Mouse (Mus musculus): ENCODE results near the gene Apoe. TPM values are rescaled to one million over a fixed set of nuclear protein-coding genes. Genes with fewer than 3 reads are reported as not detected.
A peak's percentile ranks its signal among the peaks of the same experiment; 100 is the strongest.

Gene Apoe
- total RNA-seq, 2 experiments from 2014 or later, result 49.0 to 51.4 TPM

DNA sequence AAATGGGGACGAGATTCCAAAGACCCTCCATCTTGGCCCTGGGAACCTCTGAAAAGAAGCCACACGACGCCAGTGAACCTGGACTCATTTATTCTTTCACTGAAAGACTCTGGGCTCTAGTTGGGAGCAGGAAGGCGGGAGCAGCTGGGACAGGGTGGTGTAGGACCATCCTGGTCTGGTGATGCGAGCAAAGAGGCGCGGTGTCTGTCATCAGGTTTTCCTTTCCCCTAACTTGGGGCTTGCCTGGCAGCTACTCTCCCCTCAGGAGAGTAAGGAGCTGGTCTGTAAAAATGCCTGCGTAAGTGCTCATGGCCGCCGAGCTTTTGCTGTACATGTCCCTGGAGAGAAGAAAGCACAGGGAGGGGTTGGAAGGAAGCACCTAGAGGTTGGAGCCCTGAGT is 27.5 kb downstream of the Apoe start:
- no peak for DNase-seq
- intact Hi-C loops (cut with DNase I), result loop anchor here (10.0 kb wide), 1 partner anchor 123 kb away; the partner anchor contains the start of gene Cblc

GRCm38 (mm10) chr7:19668947-19669721 is 29.9 kb downstream of the Apoe start:
- intact Hi-C loops (cut with DNase I), result loop anchor here (2.0 kb wide), 1 partner anchor 44 kb away; no protein-coding TSS in a partner anchor
- peak; percentile 78 to 89 for DNase-seq

DNA sequence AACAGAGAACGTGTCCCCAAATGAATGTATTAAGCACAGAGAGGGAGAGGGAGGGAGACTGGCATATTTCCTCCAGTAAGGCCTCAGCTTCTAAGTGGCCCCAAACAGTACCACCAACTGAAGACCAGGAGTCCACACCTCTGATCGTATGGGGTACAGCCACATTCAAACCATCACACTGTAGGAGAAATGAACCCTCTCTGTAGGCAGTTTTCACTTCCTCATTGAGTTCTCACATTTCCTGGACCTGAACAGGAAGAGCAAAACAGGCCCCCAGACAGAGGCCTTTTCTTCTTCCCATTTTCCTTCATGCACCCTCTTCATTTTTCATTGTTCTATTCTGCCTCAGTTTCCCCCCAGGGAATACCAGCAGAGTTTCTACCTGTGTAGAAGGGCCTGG is 31.6 kb downstream of the Apoe start:
- DNase-seq, result no peak
- intact Hi-C loops (cut with DNase I), result no loop called here

DNA sequence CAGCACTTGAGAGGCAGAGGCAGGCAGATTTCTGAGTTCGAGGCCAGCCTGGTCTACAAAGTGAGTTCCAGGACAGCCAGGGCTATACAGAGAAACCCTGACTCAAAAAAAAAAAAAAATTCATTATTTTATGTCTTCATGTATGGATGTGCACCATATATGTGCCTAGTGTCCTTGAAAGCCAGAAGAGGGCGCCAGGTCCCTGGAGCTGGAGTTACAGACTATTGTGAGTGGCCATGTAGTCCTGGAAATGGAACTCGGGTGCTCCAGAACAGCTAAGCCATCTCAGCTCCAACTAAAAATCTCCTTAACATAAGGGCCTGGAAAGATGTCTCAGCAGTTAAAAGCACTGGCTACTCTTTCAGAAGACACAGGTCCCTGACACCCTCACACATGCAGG is 32.2 kb downstream of the Apoe start:
- no peak for DNase-seq
- intact Hi-C loops (cut with DNase I), result no loop called here

- intact Hi-C loops (cut with DNase I), result no loop called here
- DNase-seq, result peak; percentile 91 to 96
Observed at GRCm38 (mm10) chr7:19664955-19665841, 33.8 kb downstream of the Apoe start, which contains the start of gene Clptm1. TSS of gene Clptm1 (minus strand) at chr7:19665033.

- intact Hi-C loops (cut with DNase I), result no loop called here
- DNase-seq, result no peak
Observed at GRCm38 (mm10) chr7:19664455-19664954, 34.5 kb downstream of the Apoe start.

- intact Hi-C loops (cut with DNase I), result no loop called here
- no peak for DNase-seq
Observed at GRCm38 (mm10) chr7:19663940-19664339, 35.0 kb downstream of the Apoe start.

GRCm38 (mm10) chr7:19652614-19653013 is 46.4 kb downstream of the Apoe start:
- intact Hi-C loops (cut with DNase I), result no loop called here
- no peak for DNase-seq

DNA sequence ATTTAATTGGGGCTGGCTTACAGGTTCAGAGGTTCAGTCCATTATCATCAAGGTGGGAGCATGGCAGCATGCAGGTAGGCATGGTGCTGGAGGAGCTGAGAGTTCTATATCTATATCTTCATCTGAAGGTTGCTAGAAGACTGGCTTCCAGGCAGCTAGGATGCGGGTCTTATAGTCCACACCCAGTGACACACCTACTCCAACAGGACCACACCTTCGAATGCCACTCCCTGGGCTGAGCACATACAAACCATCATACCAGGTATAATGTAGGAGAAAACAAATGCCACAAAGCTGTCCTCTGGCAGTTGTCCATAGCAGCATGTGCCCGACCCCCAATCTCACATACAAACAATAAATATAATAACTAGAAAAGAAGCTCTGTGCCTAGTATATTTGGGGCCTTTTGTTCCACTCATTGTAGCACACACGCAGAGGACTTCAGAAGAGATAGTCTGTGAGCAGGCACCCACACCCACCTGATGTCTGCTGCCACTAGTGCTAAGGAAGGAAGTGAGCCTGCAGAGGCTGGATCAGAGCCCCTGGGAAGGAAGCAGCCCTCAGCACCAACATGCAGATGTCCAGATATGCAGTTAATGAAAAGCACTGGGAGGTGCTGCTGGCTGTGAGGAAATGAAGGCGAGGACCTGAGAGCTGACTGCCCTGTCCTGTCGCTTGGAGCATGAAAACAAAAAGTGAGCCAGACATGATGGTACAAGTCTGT is 47.8 kb downstream of the Apoe start:
- intact Hi-C loops (cut with DNase I), result no loop called here
- DNase-seq, result no peak

Other genes starting within 250 kb of the Apoe start
- 10 to 100 TPM; 14.9 to 15.5 TPM for gene Mark4, start 240.4 kb downstream of the Apoe start, total RNA-seq (2021)
- gene Exoc3l2, start 235.9 kb downstream of the Apoe start, total RNA-seq (2021), result under 1 TPM; 0.51 to 0.72 TPM
- 1 to 10 TPM; 1.5 to 1.7 TPM for gene Bloc1s3, start 190.8 kb downstream of the Apoe start, total RNA-seq (2021)
- 1 to 10 TPM; 6.4 to 8.8 TPM for gene Trappc6a, start 190.8 kb downstream of the Apoe start, total RNA-seq (2021)
- not detected for gene Nkpd1, start 181.3 kb downstream of the Apoe start, total RNA-seq (2021)
- gene Ppp1r37, start 136.1 kb downstream of the Apoe start, total RNA-seq (2021), result 10 to 100 TPM; 34.8 to 41.4 TPM
- under 1 TPM; 0.23 to 0.44 TPM for gene Zfp296, start 121.9 kb downstream of the Apoe start, total RNA-seq (2021)
- gene Gemin7, start 121.6 kb downstream of the Apoe start, total RNA-seq (2021), result 10 to 100 TPM; 59.1 to 65.1 TPM
- gene Clasrp, start 94.7 kb downstream of the Apoe start, total RNA-seq (2021), result 10 to 100 TPM; 10.9 to 12.0 TPM
- 1 to 10 TPM; 5.1 to 6.0 TPM for gene Relb, start 69.8 kb downstream of the Apoe start, total RNA-seq (2021)
- 10 to 100 TPM; 39.2 to 45.7 TPM for gene Clptm1, start 34.2 kb downstream of the Apoe start, total RNA-seq (2021)
- gene Apoc2, start 21.2 kb downstream of the Apoe start, total RNA-seq (2021), result under 1 TPM in 1 of 2 experiments, not detected in 1; 0.99 TPM
- not detected for gene Gm44805, start 17.8 kb downstream of the Apoe start, total RNA-seq (2021)
- under 1 TPM in 1 of 2 experiments, not detected in 1; 0.43 TPM for gene Apoc4, start 17.7 kb downstream of the Apoe start, total RNA-seq (2021)
- 1 to 10 TPM in 1 of 2 experiments, under 1 TPM in 1; 0.94 to 1.4 TPM for gene Apoc1, start 6.5 kb downstream of the Apoe start, total RNA-seq (2021)
- gene Tomm40, start 16.2 kb upstream of the Apoe start, total RNA-seq (2021), result 10 to 100 TPM; 36.8 to 47.6 TPM
- gene Nectin2, start 51.3 kb upstream of the Apoe start, total RNA-seq (2021), result 1 to 10 TPM; 2.0 to 2.3 TPM
- gene Bcam, start 71.8 kb upstream of the Apoe start, total RNA-seq (2021), result 10 to 100 TPM; 22.0 to 22.6 TPM
- gene Cblc, start 97.6 kb upstream of the Apoe start, total RNA-seq (2021), result not detected
- 1 to 10 TPM; 1.1 to 1.5 TPM for gene Bcl3, start 123.6 kb upstream of the Apoe start, total RNA-seq (2021)
- gene Gm19345, start 152.8 kb upstream of the Apoe start, total RNA-seq (2021), result not detected
- not detected for gene Ceacam16, start 162.1 kb upstream of the Apoe start, total RNA-seq (2021)
- gene Ceacam19, start 188.8 kb upstream of the Apoe start, total RNA-seq (2021), result not detected
- gene Pvr, start 222.0 kb upstream of the Apoe start, total RNA-seq (2021), result 1 to 10 TPM; 4.6 to 7.7 TPM